Mouse (Mus musculus) megakaryocyte, embryonic 14.5 days (primary cell): ENCODE measurements at regions not wholly inside any gene's neighbourhood (a gene's known extent, or its start where the extent isn't known, plus 50 kb on each side); places are given as distances from the start of the nearest gene placed in this dataset.

ENCODE experiments used
- FLI1 ChIP-seq: IDR thresholded peaks from 2 replicates; pipeline ENCODE4 v1.6.1; 2012; ENCODE audit warnings: low read length, inconsistent platforms, mixed read lengths
- GATA1 ChIP-seq: IDR thresholded peaks from 3 replicates; pipeline ENCODE4 v1.6.1; 2012; ENCODE audit warnings: mixed read lengths, low read length, inconsistent platforms, borderline replicate concordance

GRCm38 (mm10) chr14:45716100-45716499 lies 58.2 kb upstream of the Ddhd1 start:
- TF ChIP-seq GATA1 (no peak), FLI1 (no peak)
